ENCODE assay signal across 8 mouse cellular contexts in the genomic region with DNA sequence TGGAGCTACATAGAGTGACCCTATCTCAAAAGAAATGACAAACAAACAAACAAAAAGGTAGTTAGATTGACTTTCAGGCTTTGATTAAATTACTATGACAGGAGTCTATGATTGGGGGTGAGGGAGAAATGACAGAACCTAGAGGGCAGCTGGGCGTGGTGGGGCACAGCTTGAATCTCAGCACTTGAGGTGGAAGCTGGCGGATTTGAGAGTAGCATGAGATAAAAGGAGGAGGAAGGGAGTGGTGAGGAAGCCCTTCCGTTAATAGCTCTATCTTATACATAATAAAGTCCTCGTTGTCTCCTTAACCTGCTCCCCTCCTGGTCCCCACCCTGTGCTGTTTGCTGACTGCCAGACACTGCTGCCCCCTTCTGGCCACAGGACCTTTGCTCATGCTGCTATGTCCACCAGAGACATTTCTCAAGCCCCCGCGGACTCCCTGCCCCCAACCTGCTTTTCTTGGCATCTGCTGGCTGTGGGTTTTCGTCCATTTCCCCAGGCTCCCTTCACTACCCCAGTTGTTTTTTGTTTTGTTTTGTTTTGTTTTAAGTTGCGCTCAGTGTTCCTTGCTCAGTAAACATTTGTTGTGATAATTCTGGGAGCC. TPM values are rescaled to one million over a fixed set of nuclear protein-coding genes. Genes with fewer than 3 reads are reported as not detected.
A peak's percentile ranks its signal among the peaks of the same experiment; 100 is the strongest.
DNase-seq lines count a peak whose midpoint lies in the region; ATAC-seq lines count a peak whose summit lies in the region.
"Had no signal": no experiment of that assay in that cellular context is flagged by ENCODE, and none has a peak within 500 bp of the region (broad histone marks: within the 10 kb centered on the region; RNA-seq: fewer than 3 reads in every experiment).

No protein-coding gene starts in this region.

- DNase-seq in layer of hippocampus, postnatal 10 days (ENCODE audit: low spot score in 2 of 2), result peak; percentile 48 to 56
- DNase-seq in layer of hippocampus, adult 9-11 months, result no peak
- DNase-seq in MN1 (ENCODE audit: low spot score), result peak; percentile 40
- DNase-seq in embryo, embryonic 10 days (ENCODE audit: low spot score), result peak; percentile 75
- peak; percentile 33 to 68 for DNase-seq in thymus, postnatal 10 days (ENCODE audit: low spot score in 2 of 2)

- peaks cover 33% of the 10 kb centered on the region for H3K4me1 ChIP-seq in kidney, embryonic 15.5 days

- H3K27me3 ChIP-seq in kidney, embryonic 15.5 days, result no peaks in the 10 kb centered on the region
- H3K27me3 ChIP-seq: heart, embryonic 15.5 days had no signal

- H3K36me3 ChIP-seq in kidney, embryonic 15.5 days, result no peaks in the 10 kb centered on the region
- H3K36me3 ChIP-seq: heart, embryonic 15.5 days had no signal

- H3K27ac ChIP-seq in kidney, embryonic 15.5 days, result no peak overlapping the region
- H3K27ac ChIP-seq: heart, embryonic 15.5 days had no signal

- WGBS in kidney, embryonic 15.5 days, result 24% methylated on average over 8 of the region's 8 CpGs

- 0 out of 2 replicates have a peak, but pooled peaks have one; percentile 59 for ATAC-seq in kidney, embryonic 15.5 days (replicated peaks; ENCODE audit: low FRiP score)
- peak; percentile 84 for ATAC-seq in megakaryocyte-erythroid progenitor cell, adult 5-6 weeks (replicated peaks; ENCODE audit: low FRiP score, low TSS enrichment, poor library complexity, severe bottlenecking)

- H3K9ac ChIP-seq in kidney, embryonic 15.5 days, result no peak overlapping the region
- H3K9ac ChIP-seq: heart, embryonic 15.5 days had no signal

- no peak overlapping the region for H3K4me3 ChIP-seq in kidney, embryonic 15.5 days (replicated peaks)
- H3K4me3 ChIP-seq: heart, embryonic 15.5 days had no signal

- H3K9me3 ChIP-seq in kidney, embryonic 15.5 days (replicated peaks), result no peaks in the 10 kb centered on the region
- H3K9me3 ChIP-seq: heart, embryonic 15.5 days had no signal

- no peak overlapping the region for H3K4me2 ChIP-seq in kidney, embryonic 15.5 days
- H3K4me2 ChIP-seq: heart, embryonic 15.5 days had no signal

RNA-seq across cellular contexts. Expression of a gene that starts 4.8 kb away (rescaled TPM):
- under 1 TPM; 0.22 to 0.34 TPM for total RNA-seq in layer of hippocampus, postnatal 10 days (2021)
- polyA plus RNA-seq in kidney, embryonic 15.5 days (2015; fragmentation: Nextera tagmentation; extraction: Ambion mirVana), result 3.6 and 5.3 TPM in 2 replicates
- 0.83 TPM in 1 of 2 replicates, not detected in the other for total RNA-seq in megakaryocyte-erythroid progenitor cell, adult 5-6 weeks (2014; fragmentation: Nextera tagmentation)
- 0.99 TPM in 1 of 2 replicates, not detected in the other for total RNA-seq in megakaryocyte-erythroid progenitor cell, adult 5-6 weeks (2017)

RNA-seq across cellular contexts. Expression of a gene that starts 9.1 kb away (rescaled TPM):
- total RNA-seq in layer of hippocampus, postnatal 10 days (2021), result not detected
- polyA plus RNA-seq in kidney, embryonic 15.5 days (2015; fragmentation: Nextera tagmentation; extraction: Ambion mirVana), result 0.36 and 0.63 TPM in 2 replicates
- not detected in 2 replicates for total RNA-seq in megakaryocyte-erythroid progenitor cell, adult 5-6 weeks (2014; fragmentation: Nextera tagmentation)
- total RNA-seq in megakaryocyte-erythroid progenitor cell, adult 5-6 weeks (2017), result not detected in 2 replicates

RNA-seq across cellular contexts. Expression of a gene that starts 18.1 kb away (rescaled TPM):
- total RNA-seq in layer of hippocampus, postnatal 10 days (2021), result 100 to 1,000 TPM; 719 to 852 TPM
- 1,049 and 1,131 TPM in 2 replicates for polyA plus RNA-seq in kidney, embryonic 15.5 days (2015; fragmentation: Nextera tagmentation; extraction: Ambion mirVana)
- 569 and 755 TPM in 2 replicates for total RNA-seq in megakaryocyte-erythroid progenitor cell, adult 5-6 weeks (2014; fragmentation: Nextera tagmentation)
- 427 and 665 TPM in 2 replicates for total RNA-seq in megakaryocyte-erythroid progenitor cell, adult 5-6 weeks (2017)

RNA-seq across cellular contexts. Expression of a gene that starts 19.3 kb away (rescaled TPM):
- 10 to 100 TPM; 57.8 to 59.8 TPM for total RNA-seq in layer of hippocampus, postnatal 10 days (2021)
- 6.7 and 10.9 TPM in 2 replicates for polyA plus RNA-seq in kidney, embryonic 15.5 days (2015; fragmentation: Nextera tagmentation; extraction: Ambion mirVana)
- total RNA-seq in megakaryocyte-erythroid progenitor cell, adult 5-6 weeks (2014; fragmentation: Nextera tagmentation), result 105 and 115 TPM in 2 replicates
- total RNA-seq in megakaryocyte-erythroid progenitor cell, adult 5-6 weeks (2017), result 17.0 and 17.3 TPM in 2 replicates

RNA-seq across cellular contexts. Expression of a gene that starts 27.8 kb away (rescaled TPM):
- not detected for total RNA-seq in layer of hippocampus, postnatal 10 days (2021)
- not detected in 2 replicates for polyA plus RNA-seq in kidney, embryonic 15.5 days (2015; fragmentation: Nextera tagmentation; extraction: Ambion mirVana)
- not detected in 2 replicates for total RNA-seq in megakaryocyte-erythroid progenitor cell, adult 5-6 weeks (2014; fragmentation: Nextera tagmentation)
- total RNA-seq in megakaryocyte-erythroid progenitor cell, adult 5-6 weeks (2017), result not detected in 2 replicates
- polyA plus RNA-seq: heart, embryonic 15.5 days had no signal
